21 mouse cellular contexts compared by ENCODE assay signal in genomic region chr8:35999584-35999983, GRCm38 (mm10).
DNase-seq lines count a peak whose midpoint lies in the region; ATAC-seq and TF ChIP-seq lines count a peak whose summit lies in the region.
"Had no signal": no experiment of that assay in that cellular context is flagged by ENCODE, and none has a peak within 500 bp of the region (broad histone marks: within the 10 kb centered on the region; RNA-seq: fewer than 3 reads in every experiment).

No protein-coding gene starts in this region.

- no peak overlapping the region for H3K9ac ChIP-seq in lung, embryonic 14.5 days
- H3K9ac ChIP-seq: forebrain, embryonic 13.5 days; heart, embryonic 15.5 days; hindbrain, embryonic 15.5 days had no signal

- peak; percentile 35 to 43 for DNase-seq in cerebellum, postnatal 10 days
- no peak for DNase-seq in cerebellum, postnatal 25 days
- peak; percentile 97 for DNase-seq in lung, embryonic 14.5 days
- DNase-seq in lung, postnatal 25 days (ENCODE audit: low spot score) = no peak
- peak; percentile 45 for DNase-seq in brain, adult 2 months (ENCODE audit: low read depth, low spot score)
- DNase-seq in lung, postnatal 36 days = peak; percentile 8
- DNase-seq in kidney, postnatal 4 days = no peak
- DNase-seq: adrenal gland, postnatal 10 days; B cell, adult 2 months; cerebellum, adult 11-12 months; cerebellum, adult 9-10 months; gastrocnemius, postnatal 14 days; heart, adult 2 months; heart, postnatal 36 days had no signal

- no peak overlapping the region for H3K4me2 ChIP-seq in lung, embryonic 14.5 days
- H3K4me2 ChIP-seq: forebrain, embryonic 13.5 days; heart, embryonic 11.5 days; heart, embryonic 15.5 days; hindbrain, embryonic 15.5 days had no signal

- peak; percentile 91 for ATAC-seq in lung, embryonic 14.5 days (ENCODE audit: insufficient read depth)
- ATAC-seq: CD4-positive, CD25-positive, alpha-beta regulatory T cell, adult 4 months; forebrain, embryonic 13.5 days had no signal

- H3K4me1 ChIP-seq in lung, embryonic 14.5 days (ENCODE audit: insufficient read depth) = peaks cover 9% of the 10 kb centered on the region; the same call in 1 of the 2 replicates
- H3K4me1 ChIP-seq: embryonic facial prominence, embryonic 10.5 days; forebrain, embryonic 13.5 days; heart, embryonic 15.5 days had no signal

- TF ChIP-seq CTCF in lung, embryonic 14.5 days (IDR thresholded peaks at IDR 0.05; ENCODE audit: low read depth) = no peak

- H3K36me3 ChIP-seq in lung, embryonic 14.5 days (ENCODE audit: insufficient read depth) = no peaks in the 10 kb centered on the region
- H3K36me3 ChIP-seq: embryonic facial prominence, embryonic 10.5 days; G1E; heart, embryonic 15.5 days; hindbrain, embryonic 15.5 days had no signal

- peak overlapping the region; percentile 86; the same call in 1 of the 2 replicates for H3K27ac ChIP-seq in lung, embryonic 14.5 days (ENCODE audit: low read depth)
- H3K27ac ChIP-seq: embryonic facial prominence, embryonic 10.5 days; forebrain, embryonic 13.5 days; heart, adult 2 months; heart, embryonic 15.5 days; hindbrain, embryonic 15.5 days had no signal

- H3K9me3 ChIP-seq in lung, embryonic 14.5 days (ENCODE audit: low read depth, low read length) = no peaks in the 10 kb centered on the region
- H3K9me3 ChIP-seq: forebrain, embryonic 13.5 days; G1E; heart, embryonic 15.5 days; hindbrain, embryonic 15.5 days had no signal

- H3K27me3 ChIP-seq in lung, embryonic 14.5 days (ENCODE audit: insufficient read depth, low read length) = no peaks in the 10 kb centered on the region
- H3K27me3 ChIP-seq: forebrain, embryonic 13.5 days; heart, embryonic 15.5 days; hindbrain, embryonic 15.5 days had no signal

- no peak overlapping the region for H3K4me3 ChIP-seq in lung, embryonic 14.5 days (ENCODE audit: low read depth, low read length)
- H3K4me3 ChIP-seq: embryonic facial prominence, embryonic 10.5 days; forebrain, embryonic 13.5 days; heart, adult 2 months; heart, embryonic 15.5 days; hindbrain, embryonic 15.5 days had no signal

- 47% methylated on average over 9 of the region's 9 CpGs for WGBS in lung, embryonic 14.5 days

Comparison
In these comparisons a context has a peak if more than half of its experiments do, and no peak if none do; other contexts are left out.
1. DNase-seq: peak in cerebellum, postnatal 10 days (2 of 2), lung, embryonic 14.5 days (single experiment), brain, adult 2 months (single experiment) and lung, postnatal 36 days (single experiment); none in cerebellum, postnatal 25 days (0 of 2), lung, postnatal 25 days (single experiment) and kidney, postnatal 4 days (0 of 2).